ENCODE assay signal across 8 mouse cellular contexts in genomic region chr2:166433655-166434333, GRCm38 (mm10).
DNase-seq lines count a peak whose midpoint lies in the region; ATAC-seq lines count a peak whose summit lies in the region.
"Had no signal": no experiment of that assay in that cellular context is flagged by ENCODE, and none has a peak within 500 bp of the region (broad histone marks: within the 10 kb centered on the region; RNA-seq: fewer than 3 reads in every experiment).

No protein-coding gene starts in this region.

- peak; percentile 68; the same call in 1 of the 2 replicates for ATAC-seq in forebrain, embryonic 15.5 days (replicated peaks)
- ATAC-seq in limb, embryonic 15.5 days (ENCODE audit: insufficient number of reproducible peaks, low FRiP score, low TSS enrichment, low read depth), result 0 out of 2 replicates have a peak, but pooled peaks have one; percentile 30
- no peak for ATAC-seq in megakaryocyte, adult 5-6 weeks (ENCODE audit: poor library complexity, severe bottlenecking)

- H3K9me3 ChIP-seq in forebrain, embryonic 15.5 days, result no peaks in the 10 kb centered on the region
- no peaks in the 10 kb centered on the region for H3K9me3 ChIP-seq in limb, embryonic 15.5 days

- no peak overlapping the region for H3K4me2 ChIP-seq in forebrain, embryonic 15.5 days (replicated peaks)
- H3K4me2 ChIP-seq in limb, embryonic 15.5 days, result no peak overlapping the region

- no peak overlapping the region for H3K9ac ChIP-seq in forebrain, embryonic 15.5 days (replicated peaks)
- H3K9ac ChIP-seq in limb, embryonic 15.5 days, result no peak overlapping the region

- intact Hi-C loops in heart, postnatal 10 days (cut with DNase I), result loop anchor here (5.0 kb wide), 1 partner anchor 346 kb away; no protein-coding TSS in a partner anchor

- no peak overlapping the region for H3K4me3 ChIP-seq in forebrain, embryonic 15.5 days
- no peak overlapping the region for H3K4me3 ChIP-seq in limb, embryonic 15.5 days

- DNase-seq in MN1 (ENCODE audit: low spot score) (peak; percentile 95), adipocyte (ENCODE audit: low spot score) (peak; percentile 82)
- peak; percentile 69 to 80 for DNase-seq in heart, postnatal 10 days
- peak; percentile 69 for DNase-seq in right cerebral cortex, postnatal 25 days

- peaks cover 39% of the 10 kb centered on the region for H3K4me1 ChIP-seq in forebrain, embryonic 15.5 days
- H3K4me1 ChIP-seq in limb, embryonic 15.5 days, result peaks cover 37% of the 10 kb centered on the region

- peak overlapping the region; percentile 71 for H3K27ac ChIP-seq in forebrain, embryonic 15.5 days (replicated peaks)
- H3K27ac ChIP-seq in limb, embryonic 15.5 days, result peak overlapping the region; percentile 64
- H3K27ac ChIP-seq: macrophage had no signal

- 48% methylated on average over 15 of the region's 15 CpGs for WGBS in forebrain, embryonic 15.5 days
- WGBS in limb, embryonic 15.5 days, result 64% methylated on average over 15 of the region's 15 CpGs

- no peaks in the 10 kb centered on the region for H3K27me3 ChIP-seq in forebrain, embryonic 15.5 days
- no peaks in the 10 kb centered on the region for H3K27me3 ChIP-seq in limb, embryonic 15.5 days

- H3K36me3 ChIP-seq in forebrain, embryonic 15.5 days, result no peaks in the 10 kb centered on the region
- no peaks in the 10 kb centered on the region for H3K36me3 ChIP-seq in limb, embryonic 15.5 days
